Mouse (Mus musculus): ENCODE results near the gene Ankrd28.

The Ankrd28 gene

GRCm38 (mm10) chr14:31665566-31665940 lies 164.9 kb downstream of the Ankrd28 start:
- DNase-seq (ENCODE audit: low spot score), result no peak

GRCm38 (mm10) chr14:31664903-31665565 lies 165.4 kb downstream of the Ankrd28 start:
- DNase-seq (ENCODE audit: low spot score), result no peak

- DNase-seq (ENCODE audit: low spot score), result no peak
These were observed 166.2 kb downstream of the Ankrd28 start for GRCm38 (mm10) chr14:31664100-31664902.

GRCm38 (mm10) chr14:31663376-31664099 lies 166.9 kb downstream of the Ankrd28 start:
- no peak for DNase-seq (ENCODE audit: low spot score)

GRCm38 (mm10) chr14:31662555-31663211 lies 167.8 kb downstream of the Ankrd28 start:
- DNase-seq (ENCODE audit: low spot score), result no peak

GRCm38 (mm10) chr14:31661671-31662554 lies 168.5 kb downstream of the Ankrd28 start:
- DNase-seq (ENCODE audit: low spot score), result no peak

GRCm38 (mm10) chr14:31660312-31661093 lies 169.9 kb downstream of the Ankrd28 start:
- no peak for DNase-seq (ENCODE audit: low spot score)

- DNase-seq (ENCODE audit: low spot score), result no peak
These were observed 170.8 kb downstream of the Ankrd28 start for GRCm38 (mm10) chr14:31659501-31660181.

GRCm38 (mm10) chr14:31658126-31658680 lies 172.2 kb downstream of the Ankrd28 start:
- DNase-seq (ENCODE audit: low spot score), result no peak

GRCm38 (mm10) chr14:31656857-31657645 lies 173.4 kb downstream of the Ankrd28 start:
- peak; percentile 59 for DNase-seq (ENCODE audit: low spot score)

GRCm38 (mm10) chr14:31656386-31656785 lies 174.1 kb downstream of the Ankrd28 start:
- no peak for DNase-seq (ENCODE audit: low spot score)

GRCm38 (mm10) chr14:31655406-31655805 lies 175.0 kb downstream of the Ankrd28 start:
- no peak for DNase-seq (ENCODE audit: low spot score)

GRCm38 (mm10) chr14:31654816-31655215 lies 175.6 kb downstream of the Ankrd28 start:
- no peak for DNase-seq (ENCODE audit: low spot score)

GRCm38 (mm10) chr14:31653101-31653875 lies 177.2 kb downstream of the Ankrd28 start:
- DNase-seq (ENCODE audit: low spot score), result no peak

GRCm38 (mm10) chr14:31652624-31653023 lies 177.8 kb downstream of the Ankrd28 start:
- no peak for DNase-seq (ENCODE audit: low spot score)

GRCm38 (mm10) chr14:31652106-31652505 lies 178.3 kb downstream of the Ankrd28 start:
- no peak for DNase-seq (ENCODE audit: low spot score)

- DNase-seq (ENCODE audit: low spot score), result no peak
These were observed 179.2 kb downstream of the Ankrd28 start for GRCm38 (mm10) chr14:31651206-31651605.

- DNase-seq (ENCODE audit: low spot score), result no peak
These were observed 180.1 kb downstream of the Ankrd28 start for GRCm38 (mm10) chr14:31650347-31650746.

All from spleen, adult 12 weeks (tissue).